Mouse (Mus musculus) cortical plate, adult 2 months (tissue): ENCODE measurements at regions not wholly inside any gene's neighbourhood (a gene's known extent, or its start where the extent isn't known, plus 50 kb on each side); places are given as distances from the start of the nearest gene placed in this dataset.

Source experiments
- CTCF ChIP-seq: fragments of 200-500 bp; IDR thresholded peaks from 2 replicates; pipeline ENCODE4 v1.5.1; 2011; ENCODE audit warnings: mild to moderate bottlenecking, control low read depth, low read length; ENCODE audit not compliant: insufficient read depth; ENCODE audit errors: extremely low read depth
- POLR2A ChIP-seq: fragments of 200-500 bp; IDR thresholded peaks from 2 replicates; pipeline ENCODE4 v1.6.1; 2011; ENCODE audit warnings: mild to moderate bottlenecking, low read length, control low read depth; ENCODE audit not compliant: insufficient read depth; ENCODE audit errors: extremely low read depth

DNA sequence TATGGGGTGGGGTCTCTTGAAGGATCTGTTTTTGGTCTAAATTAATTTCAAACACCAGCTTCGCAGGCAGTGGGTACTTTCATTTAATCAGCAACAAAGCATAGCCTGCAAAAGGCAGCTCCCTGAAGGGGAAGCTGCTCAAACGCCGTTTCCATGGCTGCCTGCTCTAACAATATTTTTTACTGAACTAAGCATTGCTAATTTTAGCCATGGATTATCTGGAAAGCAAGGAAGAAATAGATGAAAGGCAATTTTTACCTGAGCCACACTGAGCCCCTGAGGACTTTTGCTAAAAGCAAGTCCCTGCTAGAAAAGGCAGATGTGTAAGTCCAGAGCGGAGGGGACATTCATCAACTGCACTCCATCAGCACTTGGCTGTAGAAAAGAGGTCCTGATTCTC lies 105.5 kb downstream of the AI593442 start:
- TF ChIP-seq POLR2A, result 0 out of 2 replicates have a peak, but pooled peaks have one; percentile 10
- no peak for TF ChIP-seq CTCF
